Mouse (Mus musculus) kidney, adult 2 months (tissue): ENCODE measurements around the gene Wnt10b.

Experiments
- CTCF ChIP-seq: fragments of 200-500 bp; conservative IDR thresholded peaks from 2 replicates; pipeline ENCODE4 v1.5.1; 2011; ENCODE audit warnings: low read depth, mild to moderate bottlenecking, control low read depth, low read length, moderate library complexity, mixed read lengths; ENCODE audit not compliant: insufficient read depth, insufficient read length
- POLR2A ChIP-seq: fragments of 200-500 bp; IDR thresholded peaks from one replicate; pipeline ENCODE4 v1.6.1; 2011; ENCODE audit warnings: low read depth, low read length, control low read depth

- no peak for TF ChIP-seq CTCF
- TF ChIP-seq POLR2A = no peak
These were observed 43.9 kb downstream of the Wnt10b start for GRCm38 (mm10) chr15:98733976-98734566.
